Comparison of ENCODE assay signal across 22 mouse cellular contexts in the genomic region with DNA sequence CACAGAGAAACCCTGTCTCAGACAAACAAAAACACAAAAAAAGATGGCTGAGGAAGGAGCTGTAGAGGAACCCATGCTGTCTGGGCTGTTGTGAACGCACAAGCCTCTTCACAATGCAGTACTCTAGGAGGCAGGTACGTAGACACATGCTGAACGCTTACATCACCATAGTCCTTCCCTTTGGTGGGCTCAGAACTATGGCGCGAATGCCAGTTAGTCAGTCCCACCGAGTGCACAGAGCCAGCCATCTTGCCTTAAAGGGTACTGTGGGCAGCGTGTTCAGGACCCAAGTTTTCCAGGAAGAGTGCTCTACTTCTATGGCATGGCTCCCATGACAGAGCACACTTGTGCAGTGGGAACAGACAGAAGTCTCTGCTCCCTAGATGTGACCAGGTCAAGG. TPM values are rescaled to one million over a fixed set of nuclear protein-coding genes. Genes with fewer than 3 reads are reported as not detected.
DNase-seq lines count a peak whose midpoint lies in the region; ATAC-seq and TF ChIP-seq lines count a peak whose summit lies in the region.
"Had no signal": no experiment of that assay in that cellular context is flagged by ENCODE, and none has a peak within 500 bp of the region (broad histone marks: within the 10 kb centered on the region; RNA-seq: fewer than 3 reads in every experiment).

No protein-coding gene starts in this region.

- H3K4me1 ChIP-seq in midbrain, embryonic 11.5 days (ENCODE audit: control insufficient read depth, insufficient read depth, low read length) = peaks cover 47% of the 10 kb centered on the region
- peaks cover 5% of the 10 kb centered on the region; the same call in 1 of the 2 replicates for H3K4me1 ChIP-seq in midbrain, postnatal 0 days (ENCODE audit: insufficient read depth, low read length)
- H3K4me1 ChIP-seq in hindbrain, embryonic 14.5 days (replicated peaks; ENCODE audit: control insufficient read depth, insufficient read depth, low read length) = peaks cover 30% of the 10 kb centered on the region; the same call in 1 of the 2 replicates

- H3K36me3 ChIP-seq in midbrain, embryonic 11.5 days (ENCODE audit: control insufficient read depth, insufficient read depth, low read length) = peaks cover 6% of the 10 kb centered on the region; the same call in 1 of the 2 replicates
- H3K36me3 ChIP-seq in midbrain, postnatal 0 days (ENCODE audit: insufficient read depth, low read length) = no peaks in the 10 kb centered on the region
- H3K36me3 ChIP-seq in hindbrain, embryonic 14.5 days (replicated peaks; ENCODE audit: control insufficient read depth, insufficient read depth) = no peaks in the 10 kb centered on the region
- H3K36me3 ChIP-seq: embryonic facial prominence, embryonic 13.5 days; heart, embryonic 12.5 days; limb, embryonic 13.5 days; liver, embryonic 15.5 days had no signal

- WGBS in midbrain, embryonic 11.5 days = 88% methylated on average over 7 of the region's 7 CpGs
- 92% methylated on average over 7 of the region's 7 CpGs for WGBS in midbrain, postnatal 0 days
- WGBS in hindbrain, embryonic 14.5 days = 85% methylated on average over 7 of the region's 7 CpGs

- H3K9ac ChIP-seq in midbrain, embryonic 11.5 days (ENCODE audit: low read length) = no peak overlapping the region
- H3K9ac ChIP-seq in midbrain, postnatal 0 days (replicated peaks; ENCODE audit: low read length, poor library complexity, severe bottlenecking) = no peak overlapping the region
- H3K9ac ChIP-seq in hindbrain, embryonic 14.5 days = no peak overlapping the region
- H3K9ac ChIP-seq: embryonic facial prominence, embryonic 13.5 days; heart, embryonic 12.5 days; limb, embryonic 13.5 days; liver, embryonic 15.5 days had no signal

- no peaks in the 10 kb centered on the region for H3K27me3 ChIP-seq in midbrain, embryonic 11.5 days (ENCODE audit: control insufficient read depth, insufficient read depth, low read length)
- H3K27me3 ChIP-seq in midbrain, postnatal 0 days (ENCODE audit: insufficient read depth, low read length) = no peaks in the 10 kb centered on the region
- no peaks in the 10 kb centered on the region for H3K27me3 ChIP-seq in hindbrain, embryonic 14.5 days (ENCODE audit: control insufficient read depth, insufficient read depth, low read length)

- intact Hi-C loops in heart, postnatal 14 days (cut with DNase I) = loop anchor here (5.0 kb wide), 1 partner anchor 42 kb away; no protein-coding TSS in a partner anchor

- H3K4me2 ChIP-seq in midbrain, embryonic 11.5 days = peak overlapping the region; percentile 70
- H3K4me2 ChIP-seq in midbrain, postnatal 0 days (ENCODE audit: low read depth, low read length, poor library complexity, severe bottlenecking) = no peak overlapping the region
- H3K4me2 ChIP-seq in hindbrain, embryonic 14.5 days (replicated peaks) = peak overlapping the region; percentile 90; the same call in 1 of the 2 replicates
- H3K4me2 ChIP-seq: liver, embryonic 15.5 days had no signal

- DNase-seq in heart, adult 11 months = peak; percentile 79
- DNase-seq in heart, postnatal 14 days = no peak
- DNase-seq in midbrain, embryonic 11.5 days (ENCODE audit: low spot score, missing footprints) = peak; percentile 87
- DNase-seq in midbrain, postnatal 0 days (ENCODE audit: low spot score) = no peak
- DNase-seq in hindbrain, embryonic 14.5 days (ENCODE audit: low spot score) = no peak
- no peak for DNase-seq in c-Kit-positive CD71-positive TER-119-positive erythroid progenitor cells, embryonic 14.5 days (ENCODE audit: low spot score)
- DNase-seq in layer of hippocampus, adult 2 months (ENCODE audit: low spot score in 2 of 2) = no peak
- DNase-seq in embryo, embryonic 10 days (ENCODE audit: low spot score) = no peak
- DNase-seq: adrenal gland, postnatal 36 days; cerebellum, postnatal 36 days; gastrocnemius, postnatal 14 days; kidney, adult 2 months; lung, postnatal 14 days; thymus, postnatal 25 days had no signal

- ATAC-seq in midbrain, embryonic 11.5 days (ENCODE audit: low FRiP score) = no peak
- no peak for ATAC-seq in midbrain, postnatal 0 days (ENCODE audit: low FRiP score)
- no peak for ATAC-seq in hindbrain, embryonic 14.5 days (ENCODE audit: low FRiP score)
- ATAC-seq: Patski had no signal

- no peak for TF ChIP-seq CTCF in midbrain, postnatal 0 days (IDR thresholded peaks at IDR 0.05)
- TF ChIP-seq CTCF in layer of hippocampus, adult 2 months (conservative IDR thresholded peaks at IDR 0.05) = no peak

- H3K4me3 ChIP-seq in midbrain, embryonic 11.5 days (ENCODE audit: low read depth, low read length) = peak overlapping the region; percentile 10
- no peak overlapping the region for H3K4me3 ChIP-seq in midbrain, postnatal 0 days (ENCODE audit: low read depth, low read length)
- H3K4me3 ChIP-seq in hindbrain, embryonic 14.5 days (replicated peaks; ENCODE audit: low read length) = no peak overlapping the region
- H3K4me3 ChIP-seq in layer of hippocampus, adult 2 months = no peak overlapping the region
- H3K4me3 ChIP-seq: heart, embryonic 12.5 days had no signal

- no peaks in the 10 kb centered on the region for H3K9me3 ChIP-seq in midbrain, embryonic 11.5 days (ENCODE audit: control insufficient read depth, low read length)
- no peaks in the 10 kb centered on the region for H3K9me3 ChIP-seq in midbrain, postnatal 0 days (ENCODE audit: low read length)
- no peaks in the 10 kb centered on the region for H3K9me3 ChIP-seq in hindbrain, embryonic 14.5 days (ENCODE audit: control insufficient read depth, low read length)
- H3K9me3 ChIP-seq: embryonic facial prominence, embryonic 13.5 days; heart, embryonic 12.5 days; limb, embryonic 13.5 days; liver, embryonic 15.5 days had no signal

- H3K27ac ChIP-seq in midbrain, embryonic 11.5 days (ENCODE audit: low read depth, low read length) = peak overlapping the region; percentile 98
- no peak overlapping the region for H3K27ac ChIP-seq in midbrain, postnatal 0 days (ENCODE audit: low read depth, low read length)
- H3K27ac ChIP-seq in hindbrain, embryonic 14.5 days = no peak overlapping the region
- H3K27ac ChIP-seq in layer of hippocampus, adult 2 months = no peak overlapping the region
- H3K27ac ChIP-seq: embryonic facial prominence, embryonic 13.5 days; limb, embryonic 13.5 days; liver, embryonic 15.5 days had no signal

RNA-seq across cellular contexts. Expression of gene Nrarp, which starts 3.9 kb away (rescaled TPM):
- 10 to 100 TPM; 14.0 to 15.0 TPM for total RNA-seq in heart, postnatal 14 days (2021)
- 60.3 and 63.9 TPM in 2 replicates for polyA plus RNA-seq in midbrain, embryonic 11.5 days (2014; fragmentation: Nextera tagmentation; extraction: Ambion mirVana)
- 49.2 and 49.9 TPM in 2 replicates for total RNA-seq in midbrain, postnatal 0 days (2014; rRNA removed)
- polyA plus RNA-seq in midbrain, postnatal 0 days (2015; fragmentation: Nextera tagmentation; extraction: Ambion mirVana) = 16.1 and 16.5 TPM in 2 replicates
- polyA plus RNA-seq in hindbrain, embryonic 14.5 days (2014; fragmentation: Nextera tagmentation; extraction: Ambion mirVana) = 15.6 and 19.9 TPM in 2 replicates
- total RNA-seq in layer of hippocampus, adult 2 months (2021) = 10 to 100 TPM; 21.3 to 21.9 TPM

RNA-seq across cellular contexts. Expression of gene Tor4a, which starts 12.2 kb away (rescaled TPM):
- total RNA-seq in heart, postnatal 14 days (2021) = 1 to 10 TPM; 5.0 to 5.5 TPM
- polyA plus RNA-seq in midbrain, embryonic 11.5 days (2014; fragmentation: Nextera tagmentation; extraction: Ambion mirVana) = 1.4 and 1.5 TPM in 2 replicates
- 1.7 and 3.5 TPM in 2 replicates for total RNA-seq in midbrain, postnatal 0 days (2014; rRNA removed)
- polyA plus RNA-seq in midbrain, postnatal 0 days (2015; fragmentation: Nextera tagmentation; extraction: Ambion mirVana) = 0.98 and 1.3 TPM in 2 replicates
- polyA plus RNA-seq in hindbrain, embryonic 14.5 days (2014; fragmentation: Nextera tagmentation; extraction: Ambion mirVana) = 2.0 and 2.2 TPM in 2 replicates
- total RNA-seq in layer of hippocampus, adult 2 months (2021) = 1 to 10 TPM; 2.2 to 3.0 TPM

RNA-seq across cellular contexts. Expression of gene Nelfb, which starts 26.8 kb away (rescaled TPM):
- 10 to 100 TPM; 35.7 to 36.2 TPM for total RNA-seq in heart, postnatal 14 days (2021)
- polyA plus RNA-seq in midbrain, embryonic 11.5 days (2014; fragmentation: Nextera tagmentation; extraction: Ambion mirVana) = 96.4 and 102 TPM in 2 replicates
- total RNA-seq in midbrain, postnatal 0 days (2014; rRNA removed) = 87.0 and 101 TPM in 2 replicates
- polyA plus RNA-seq in midbrain, postnatal 0 days (2015; fragmentation: Nextera tagmentation; extraction: Ambion mirVana) = 90.4 TPM in 2 replicates
- 88.0 and 91.6 TPM in 2 replicates for polyA plus RNA-seq in hindbrain, embryonic 14.5 days (2014; fragmentation: Nextera tagmentation; extraction: Ambion mirVana)
- 10 to 100 TPM; 57.0 to 58.5 TPM for total RNA-seq in layer of hippocampus, adult 2 months (2021)

RNA-seq across cellular contexts. Expression of gene Stpg3, which starts 29.9 kb away (rescaled TPM):
- not detected for total RNA-seq in heart, postnatal 14 days (2021)
- polyA plus RNA-seq in midbrain, embryonic 11.5 days (2014; fragmentation: Nextera tagmentation; extraction: Ambion mirVana) = not detected in 2 replicates
- total RNA-seq in midbrain, postnatal 0 days (2014; rRNA removed) = 0.38 TPM in 1 of 2 replicates, not detected in the other
- polyA plus RNA-seq in midbrain, postnatal 0 days (2015; fragmentation: Nextera tagmentation; extraction: Ambion mirVana) = not detected in 2 replicates
- polyA plus RNA-seq in hindbrain, embryonic 14.5 days (2014; fragmentation: Nextera tagmentation; extraction: Ambion mirVana) = not detected in 2 replicates
- total RNA-seq in layer of hippocampus, adult 2 months (2021) = under 1 TPM in 1 of 2 experiments, not detected in 1; 0.33 TPM
- total RNA-seq: adrenal gland, postnatal 36 days; gastrocnemius, postnatal 14 days; hematopoietic stem cell, adult 5-6 weeks; monocyte, adult 5-6 weeks had no signal
- polyA plus RNA-seq: heart, embryonic 12.5 days; liver, embryonic 15.5 days had no signal

RNA-seq across cellular contexts. Expression of gene Fam166a, which starts 34.0 kb away (rescaled TPM):
- total RNA-seq in heart, postnatal 14 days (2021) = not detected
- 0.94 TPM in 1 of 2 replicates, not detected in the other for polyA plus RNA-seq in midbrain, embryonic 11.5 days (2014; fragmentation: Nextera tagmentation; extraction: Ambion mirVana)
- not detected in 2 replicates for total RNA-seq in midbrain, postnatal 0 days (2014; rRNA removed)
- 1.5 TPM in 1 of 2 replicates, not detected in the other for polyA plus RNA-seq in midbrain, postnatal 0 days (2015; fragmentation: Nextera tagmentation; extraction: Ambion mirVana)
- not detected in 2 replicates for polyA plus RNA-seq in hindbrain, embryonic 14.5 days (2014; fragmentation: Nextera tagmentation; extraction: Ambion mirVana)
- total RNA-seq in layer of hippocampus, adult 2 months (2021) = not detected
- total RNA-seq: adrenal gland, postnatal 36 days; gastrocnemius, postnatal 14 days; hematopoietic stem cell, adult 5-6 weeks; left cerebral cortex, adult 18-20 months; monocyte, adult 5-6 weeks had no signal
- polyA plus RNA-seq: embryonic facial prominence, embryonic 13.5 days; heart, embryonic 12.5 days; limb, embryonic 13.5 days had no signal

Comparison
In these comparisons a context has a peak if more than half of its experiments do, and no peak if none do; other contexts are left out.
1. DNase-seq: peak in heart, adult 11 months (single experiment) and midbrain, embryonic 11.5 days (single experiment); none in heart, postnatal 14 days (0 of 2), midbrain, postnatal 0 days (single experiment), hindbrain, embryonic 14.5 days (single experiment), c-Kit-positive CD71-positive TER-119-positive erythroid progenitor cells, embryonic 14.5 days (single experiment), layer of hippocampus, adult 2 months (0 of 2) and embryo, embryonic 10 days (single experiment).